Mouse (Mus musculus) CH12.LX (cell line): Measurements from ENCODE around the gene 1700013H16Rik. TPM values are rescaled to one million over a fixed set of nuclear protein-coding genes. Genes with fewer than 3 reads are reported as not detected.

Source experiments
- DNase-seq: peaks from one replicate; pipeline ENCODE4 v3.0.0-alpha.2; 2013; ENCODE audit errors: extremely low read depth
- H3K27ac ChIP-seq: 2 replicates; pipeline ENCODE4 v1.5.1; 2012; ENCODE audit warnings: low read depth, mild to moderate bottlenecking, control low read depth, moderate library complexity; ENCODE audit not compliant: insufficient read depth
- H3K27me3 ChIP-seq: replicated peaks from 2 replicates; pipeline ENCODE3; 2012; ENCODE audit warnings: inconsistent platforms
- H3K36me3 ChIP-seq, 2 experiments: replicated peaks in 1 of 2; 2 replicates each; pipeline versions ENCODE3 to v1.6.1; 2012; ENCODE audit warnings: inconsistent platforms in 1 of 2, low read length in 1 of 2, mild to moderate bottlenecking in 1 of 2, mixed read lengths in 1 of 2, moderate library complexity in 1 of 2; ENCODE audit not compliant: control insufficient read depth in 1 of 2, insufficient read depth in 1 of 2
- H3K4me1 ChIP-seq, 2 experiments: 2 replicates each; pipeline ENCODE4 v1.6.1; 2012; ENCODE audit warnings: inconsistent platforms in 1 of 2, moderate library complexity in 1 of 2; ENCODE audit not compliant: insufficient read depth in 2 of 2, control insufficient read depth in 1 of 2
- H3K4me2 ChIP-seq: 2 replicates; pipeline ENCODE4 v1.6.1; 2012; ENCODE audit warnings: low read depth, mild to moderate bottlenecking, control low read depth; ENCODE audit not compliant: poor library complexity, insufficient read depth, severe bottlenecking
- H3K4me3 ChIP-seq, 3 experiments: fragments of 150-350 bp in 1 of 3; sonication (generic) in 1 of 3; replicated peaks in 1 of 3; 2 replicates each; pipeline versions ENCODE3 to v1.5.1; 2011 to 2012; ENCODE audit warnings: low read depth in 2 of 3, low read length in 2 of 3, mild to moderate bottlenecking in 2 of 3, moderate library complexity in 2 of 3, control low read depth in 1 of 3, improper control_type of control experiment in 1 of 3, inconsistent platforms in 1 of 3, mixed read lengths in 1 of 3; ENCODE audit not compliant: poor library complexity in 1 of 3
- H3K79me2 ChIP-seq: replicated peaks from 2 replicates; pipeline ENCODE4 v1.6.1; 2012; ENCODE audit warnings: mild to moderate bottlenecking, moderate library complexity; ENCODE audit not compliant: control insufficient read depth, poor library complexity, insufficient read depth, severe bottlenecking; ENCODE audit errors: extremely low read depth
- H3K9ac ChIP-seq: 2 replicates; pipeline ENCODE4 v1.6.1; 2012; ENCODE audit warnings: low read depth, mild to moderate bottlenecking, control low read depth, moderate library complexity; ENCODE audit not compliant: insufficient read depth
- H3K9me3 ChIP-seq: replicated peaks from 2 replicates; pipeline ENCODE3; 2012; ENCODE audit warnings: low read length, inconsistent platforms, mixed read lengths
- CHD2 ChIP-seq: IDR thresholded peaks from 2 replicates; pipeline ENCODE4 v1.6.1; 2011; ENCODE audit warnings: low read length, improper control_type of control experiment
- EP300 ChIP-seq: IDR thresholded peaks from 2 replicates; pipeline ENCODE4 v1.6.1; 2011; ENCODE audit warnings: low read length, improper control_type of control experiment
- GABPA ChIP-seq: IDR thresholded peaks from 2 replicates; pipeline ENCODE4 v1.6.1; 2012; ENCODE audit warnings: low read depth, low read length, improper control_type of control experiment, inconsistent platforms; ENCODE audit not compliant: insufficient replicate concordance
- MAFK ChIP-seq: IDR thresholded peaks from 2 replicates; pipeline ENCODE4 v1.6.1; 2011; ENCODE audit warnings: low read length, improper control_type of control experiment; ENCODE audit not compliant: insufficient replicate concordance
- MAZ ChIP-seq: IDR thresholded peaks from 2 replicates; pipeline ENCODE4 v1.6.1; 2012; ENCODE audit warnings: low read depth, mild to moderate bottlenecking, inconsistent platforms, low read length, improper control_type of control experiment, moderate library complexity
- PAX5 ChIP-seq: IDR thresholded peaks from 2 replicates; pipeline ENCODE4 v1.6.1; 2012; ENCODE audit warnings: low read length, inconsistent platforms, mixed read lengths
- TCF12 ChIP-seq: IDR thresholded peaks from 2 replicates; pipeline ENCODE4 v1.6.1; 2014; ENCODE audit warnings: low read depth, mild to moderate bottlenecking, inconsistent platforms, low read length, improper control_type of control experiment
- ZKSCAN1 ChIP-seq: IDR thresholded peaks from 2 replicates; pipeline ENCODE4 v1.6.1; 2012; ENCODE audit warnings: low read depth, inconsistent platforms, low read length, improper control_type of control experiment, borderline replicate concordance
- dilution Hi-C: fragments of 300-500 bp; cut with MboI; formaldehyde crosslinking; loops from 2 replicates; pipeline ENCODE4 v1.14.3; 2020; ENCODE audit warnings: low sequenced_read_pairs; ENCODE audit not compliant: extremely low pct_unique_long_range_greater_than_20kb, extremely low pct_ligation_motif_present
- in situ Hi-C: fragments of 300-500 bp; cut with MboI; formaldehyde crosslinking; loops from 3 replicates; pipeline ENCODE4 v1.14.3; 2019; ENCODE audit warnings: low sequenced_read_pairs, low pct_ligation_motif_present, low pct_unique_long_range_greater_than_20kb, mixed read lengths
- polyA plus RNA-seq: library from polyadenylated mRNA; unstranded; fragments of >175 nt; gene quantifications from 2 replicates; pipeline ENCODE4 v1.2.1, GENCODE M21; 2012; ENCODE audit warnings: low read depth; ENCODE audit not compliant: insufficient read length
- total RNA-seq, 2 experiments: library from RNA; depleted of rRNA; stranded (reverse); fragments of 300-350 nt in 1 of 2; fragments of >200 nt in 1 of 2; gene quantifications; 2 replicates each; pipeline ENCODE4 v1.2.3; 2012 to 2014

1700013H16Rik gene
- total and polyA plus RNA-seq, 3 experiments = not detected

DNA sequence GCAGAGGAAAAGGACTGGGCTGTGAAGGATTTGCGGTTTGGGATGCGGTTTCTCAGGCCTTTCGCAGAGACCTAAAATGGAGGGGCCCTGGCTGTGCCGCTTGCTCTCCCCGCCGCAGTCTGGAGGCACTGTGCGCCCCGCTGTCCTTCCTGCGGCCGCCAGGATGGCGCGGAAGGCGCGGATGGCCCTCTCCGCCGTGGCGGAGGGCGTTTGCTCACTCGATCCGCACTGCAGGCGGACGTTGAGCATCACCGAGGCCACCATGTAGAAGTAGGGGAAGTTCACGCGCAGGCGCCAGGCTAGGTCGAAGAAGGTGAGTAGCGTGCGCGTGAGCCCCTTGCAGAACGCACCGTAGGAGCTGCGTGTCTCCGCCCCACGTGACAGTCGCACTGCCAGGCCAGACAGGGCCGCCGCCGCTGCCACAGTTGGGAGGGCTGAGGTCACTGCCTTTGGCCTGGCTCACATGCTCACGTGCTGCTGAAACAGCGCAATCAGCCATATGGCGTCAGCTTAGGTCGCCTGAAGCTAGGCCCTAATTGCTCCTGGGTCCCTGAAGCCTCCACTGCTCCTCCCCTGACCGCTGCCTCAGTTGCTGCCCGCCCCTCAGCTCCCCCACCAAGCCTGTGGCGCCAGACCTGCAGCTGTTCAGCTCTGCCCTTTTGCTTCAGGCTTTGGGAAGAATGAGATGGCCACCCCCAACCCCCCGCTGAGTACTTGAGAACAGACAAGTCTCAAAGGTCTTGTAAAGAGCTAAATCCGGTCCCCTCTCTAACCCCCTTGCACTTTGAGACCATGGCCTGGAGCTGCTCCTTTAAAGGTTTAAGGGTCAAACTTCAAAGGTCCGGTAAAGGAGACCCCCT lies 41.1 kb downstream of the 1700013H16Rik start:
- no peak for DNase-seq
- in situ Hi-C loops = no loop called here
- Histone ChIP-seq H3K9ac (no peak overlapping the region), H3K9me3 (no peaks in the 10 kb centered on the region), H3K79me2 (no peaks in the 10 kb centered on the region), H3K4me2 (no peak overlapping the region)
- no peak for TF ChIP-seq ZKSCAN1
- no peak for TF ChIP-seq GABPA
- no peak for TF ChIP-seq MAZ
- TF ChIP-seq, all 38 proteins: peak for 0
- no peaks in the 10 kb centered on the region for H3K36me3 ChIP-seq
- no peaks in the 10 kb centered on the region for H3K27me3 ChIP-seq
- H3K27ac ChIP-seq = no peak overlapping the region
- no peaks in the 10 kb centered on the region for H3K4me1 ChIP-seq
- dilution Hi-C loops = no loop called here
- H3K4me3 ChIP-seq = no peak overlapping the region

DNA sequence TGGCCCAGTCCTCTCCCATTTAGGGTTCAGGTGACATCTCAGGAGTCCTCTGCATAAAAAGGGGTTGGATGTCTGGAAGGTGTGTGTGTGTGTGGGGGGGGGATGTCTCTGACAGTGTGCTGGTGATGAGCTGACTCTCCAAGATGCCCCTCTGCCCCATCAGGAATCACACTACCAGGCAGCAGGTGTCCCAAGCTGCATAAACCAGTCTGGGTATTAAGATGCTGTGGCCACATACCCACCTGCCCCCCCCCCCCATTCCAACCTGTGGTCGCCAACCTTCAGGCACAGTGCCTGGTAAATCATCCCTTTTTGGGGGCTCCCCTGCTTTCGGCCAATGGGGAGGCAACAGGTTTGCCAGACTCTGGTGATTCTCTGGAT lies 41.7 kb downstream of the 1700013H16Rik start:
- dilution Hi-C loops = no loop called here
- H3K9ac ChIP-seq = no peak overlapping the region
- no peaks in the 10 kb centered on the region for H3K27me3 ChIP-seq
- H3K4me3 ChIP-seq = no peak overlapping the region
- no peaks in the 10 kb centered on the region for H3K9me3 ChIP-seq
- in situ Hi-C loops = no loop called here
- no peaks in the 10 kb centered on the region for H3K4me1 ChIP-seq
- no peak overlapping the region for H3K27ac ChIP-seq
- no peaks in the 10 kb centered on the region for H3K36me3 ChIP-seq
- no peak for DNase-seq
- H3K4me2 ChIP-seq = no peak overlapping the region
- TF ChIP-seq PAX5 (no peak), TCF12 (no peak), EP300 (no peak), CHD2 (no peak), ZKSCAN1 (no peak)
- no peaks in the 10 kb centered on the region for H3K79me2 ChIP-seq

DNA sequence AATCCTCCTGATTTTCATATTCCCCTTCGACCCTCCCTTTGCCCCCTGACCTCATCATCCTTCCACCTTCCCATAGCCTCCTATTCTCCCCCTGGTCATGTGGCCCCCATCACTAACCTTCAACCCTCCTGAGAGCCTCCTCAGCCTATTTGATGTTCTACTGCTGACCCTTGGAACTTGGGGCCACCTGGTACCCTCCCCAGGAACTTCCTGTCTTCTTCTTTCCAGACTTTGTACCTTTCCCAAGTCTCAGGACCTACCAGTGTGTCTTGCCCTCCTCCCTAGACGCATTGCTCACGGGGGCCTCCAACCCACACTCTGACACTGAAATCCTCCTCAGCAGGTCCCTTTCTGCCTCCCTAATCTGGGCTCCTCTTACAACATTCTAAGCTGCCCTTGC lies 55.0 kb downstream of the 1700013H16Rik start:
- in situ Hi-C loops (no loop called here), dilution Hi-C loops (no loop called here)
- Histone ChIP-seq H3K4me1 (no peaks in the 10 kb centered on the region), H3K36me3 (no peaks in the 10 kb centered on the region), H3K9me3 (no peaks in the 10 kb centered on the region), H3K27ac (no peak overlapping the region), H3K27me3 (peaks cover 10% of the 10 kb centered on the region), H3K79me2 (no peaks in the 10 kb centered on the region), H3K4me2 (no peak overlapping the region), H3K4me3 (no peak overlapping the region), H3K9ac (no peak overlapping the region)
- TF ChIP-seq MAFK (no peak), MAZ (no peak)
- no peak for DNase-seq
